Mouse (Mus musculus) liver, adult 10 weeks (tissue): Measurements from ENCODE around the gene Prrt2. TPM values are rescaled to one million over a fixed set of nuclear protein-coding genes. Genes with fewer than 3 reads are reported as not detected.

Experiments
- polyA plus RNA-seq: library from polyadenylated mRNA; stranded (reverse); fragments of 350-450 nt; fragmentation: Illumina TruSeq; extraction: RNeasy Lipid Tissue Mini Kit (QIAGEN cat#74804); gene quantifications from one replicate; pipeline ENCODE4 v1.2.3, GENCODE M21; 2014; ENCODE audit warnings: low read depth, low replicate concordance

Prrt2 gene
- polyA plus RNA-seq, result not detected

GRCm38 (mm10) chr7:127020901-127021562 is at the start of gene Prrt2, which contains the start of gene Gm42742:
TSS of gene Prrt2 (minus strand) at chr7:127021211.
TSS of gene Gm42742 (minus strand) at chr7:127021097.

GRCm38 (mm10) chr7:127041851-127042672 is 21.1 kb upstream of the Prrt2 start, which contains the start of gene Kif22:
TSS of gene Kif22 (minus strand) at chr7:127042471.

GRCm38 (mm10) chr7:127026984-127027726 is 6.1 kb upstream of the Prrt2 start, which contains the start of gene Maz:
TSS of gene Maz (minus strand) at chr7:127027037.

GRCm38 (mm10) chr7:127016971-127017949 is 3.8 kb downstream of the Prrt2 start, which contains the start of gene Pagr1a:
TSS of gene Pagr1a (minus strand) at chr7:127017352.

GRCm38 (mm10) chr7:127016481-127016485 is 4.7 kb downstream of the Prrt2 start, which contains the start of gene Pagr1b:
TSS of gene Pagr1b (minus strand) at chr7:127016484.

GRCm38 (mm10) chr7:127014320-127014719 is 6.7 kb downstream of the Prrt2 start, which contains the start of gene Mvp:
TSS of gene Mvp (minus strand) at chr7:127014621.

GRCm38 (mm10) chr7:126975950-126976866 is 44.8 kb downstream of the Prrt2 start, which contains the start of gene Cdiptos:
TSS of gene Cdiptos (minus strand) at chr7:126976098.

GRCm38 (mm10) chr7:126975893-126975949 is 45.3 kb downstream of the Prrt2 start, which contains the start of gene Cdipt:
TSS of gene Cdipt (plus strand) at chr7:126975914.

Other genes with a start within 250 kb of the Prrt2 start
- gene Ypel3, start 244.3 kb downstream of the Prrt2 start, polyA plus RNA-seq, result 10.0 TPM
- gene Tbx6, start 239.7 kb downstream of the Prrt2 start, polyA plus RNA-seq, result not detected
- 19.8 TPM for gene Ppp4c, start 228.7 kb downstream of the Prrt2 start, polyA plus RNA-seq
- not detected for gene Fam57b, start 223.5 kb downstream of the Prrt2 start, polyA plus RNA-seq
- not detected for gene 4930451I11Rik, start 189.6 kb downstream of the Prrt2 start, polyA plus RNA-seq
- gene Doc2a, start 173.8 kb downstream of the Prrt2 start, polyA plus RNA-seq, result not detected
- gene Hirip3, start 159.2 kb downstream of the Prrt2 start, polyA plus RNA-seq, result 3.6 TPM
- gene Ino80e, start 158.8 kb downstream of the Prrt2 start, polyA plus RNA-seq, result 4.8 TPM
- gene Taok2, start 136.5 kb downstream of the Prrt2 start, polyA plus RNA-seq, result 3.4 TPM
- gene Tmem219, start 98.3 kb downstream of the Prrt2 start, polyA plus RNA-seq, result 16.3 TPM
- 1.7 TPM for gene Kctd13, start 92.3 kb downstream of the Prrt2 start, polyA plus RNA-seq
- gene Asphd1, start 71.6 kb downstream of the Prrt2 start, polyA plus RNA-seq, result not detected
- gene Sez6l2, start 70.6 kb downstream of the Prrt2 start, polyA plus RNA-seq, result not detected
- gene Cdipt, start 45.3 kb downstream of the Prrt2 start, polyA plus RNA-seq, result 7.8 TPM
- not detected for gene Cdiptos, start 45.1 kb downstream of the Prrt2 start, polyA plus RNA-seq
- gene Mvp, start 6.6 kb downstream of the Prrt2 start, polyA plus RNA-seq, result 0.53 TPM
- 1.3 TPM for gene Pagr1b, start 4.7 kb downstream of the Prrt2 start, polyA plus RNA-seq
- not detected for gene Pagr1a, start 3.9 kb downstream of the Prrt2 start, polyA plus RNA-seq
- 0.53 TPM for gene Gm42742, start 114 bp downstream of the Prrt2 start, polyA plus RNA-seq
- 12.5 TPM for gene Maz, start 5.8 kb upstream of the Prrt2 start, polyA plus RNA-seq
- gene Kif22, start 21.3 kb upstream of the Prrt2 start, polyA plus RNA-seq, result not detected
- gene Zg16, start 66.1 kb upstream of the Prrt2 start, polyA plus RNA-seq, result not detected
- gene AI467606, start 70.1 kb upstream of the Prrt2 start, polyA plus RNA-seq, result 0.45 TPM
- gene Qprt, start 101.0 kb upstream of the Prrt2 start, polyA plus RNA-seq, result 50.0 TPM
- gene Spn, start 116.6 kb upstream of the Prrt2 start, polyA plus RNA-seq, result 0.13 TPM
- 7.0 TPM for gene Cd2bp2, start 174.8 kb upstream of the Prrt2 start, polyA plus RNA-seq
- gene Tbc1d10b, start 187.3 kb upstream of the Prrt2 start, polyA plus RNA-seq, result 2.4 TPM
- not detected for gene Mylpf, start 187.7 kb upstream of the Prrt2 start, polyA plus RNA-seq
- gene Zfp553, start 211.8 kb upstream of the Prrt2 start, polyA plus RNA-seq, result 0.50 TPM
- gene Sept1, start 211.9 kb upstream of the Prrt2 start, polyA plus RNA-seq, result not detected
- not detected for gene Zfp771, start 223.1 kb upstream of the Prrt2 start, polyA plus RNA-seq
- gene Dctpp1, start 239.5 kb upstream of the Prrt2 start, polyA plus RNA-seq, result 2.3 TPM